ENCODE assay signal across 14 mouse cellular contexts in genomic region chr15:81832219-81832618, GRCm38 (mm10). TPM values are rescaled to one million over a fixed set of nuclear protein-coding genes. Genes with fewer than 3 reads are reported as not detected.
DNase-seq lines count a peak whose midpoint lies in the region; ATAC-seq and TF ChIP-seq lines count a peak whose summit lies in the region.
"Had no signal": no experiment of that assay in that cellular context is flagged by ENCODE, and none has a peak within 500 bp of the region (broad histone marks: within the 10 kb centered on the region; RNA-seq: fewer than 3 reads in every experiment).

No protein-coding gene starts in this region.

- peak; percentile 93 for DNase-seq in heart, adult 11 months
- DNase-seq in kidney, adult 2 months = peak; percentile 64
- DNase-seq in kidney, adult 18-20 months = no peak
- peak; percentile 72 for DNase-seq in midbrain, embryonic 11.5 days (ENCODE audit: low spot score, missing footprints)
- DNase-seq in adrenal gland, postnatal 25 days = no peak
- DNase-seq: thymus, postnatal 25 days had no signal

- H3K36me3 ChIP-seq in heart, embryonic 11.5 days (ENCODE audit: control insufficient read depth, insufficient read depth, low read length) = no peaks in the 10 kb centered on the region
- no peaks in the 10 kb centered on the region; the same call in 1 of the 2 replicates for H3K36me3 ChIP-seq in kidney, adult 2 months (ENCODE audit: control insufficient read depth, insufficient read depth, low read length)
- no peaks in the 10 kb centered on the region for H3K36me3 ChIP-seq in midbrain, embryonic 11.5 days (ENCODE audit: control insufficient read depth, insufficient read depth, low read length)
- 0 out of 2 replicates have a peak, but pooled peaks cover 10% of the 10 kb centered on the region for H3K36me3 ChIP-seq in midbrain, embryonic 15.5 days (replicated peaks)

- H3K27ac ChIP-seq in heart, embryonic 11.5 days (ENCODE audit: low read depth, low read length) = no peak overlapping the region
- no peak overlapping the region for H3K27ac ChIP-seq in kidney, adult 2 months (ENCODE audit: insufficient read depth, low read depth, low read length)
- H3K27ac ChIP-seq in midbrain, embryonic 11.5 days (ENCODE audit: low read depth, low read length) = no peak overlapping the region
- no peak overlapping the region for H3K27ac ChIP-seq in midbrain, embryonic 15.5 days
- H3K27ac ChIP-seq: embryonic facial prominence, embryonic 13.5 days; hindbrain, postnatal 0 days; limb, embryonic 13.5 days; stomach, postnatal 0 days had no signal

- no peaks in the 10 kb centered on the region for H3K9me3 ChIP-seq in heart, embryonic 11.5 days (replicated peaks; ENCODE audit: control insufficient read depth, low read length)
- H3K9me3 ChIP-seq in midbrain, embryonic 11.5 days (ENCODE audit: control insufficient read depth, low read length) = no peaks in the 10 kb centered on the region
- no peaks in the 10 kb centered on the region for H3K9me3 ChIP-seq in midbrain, embryonic 15.5 days
- H3K9me3 ChIP-seq: embryonic facial prominence, embryonic 13.5 days; limb, embryonic 13.5 days; midbrain, embryonic 10.5 days; neural tube, embryonic 13.5 days had no signal

- H3K4me3 ChIP-seq in heart, embryonic 11.5 days (ENCODE audit: low read depth, low read length) = no peak overlapping the region
- no peak overlapping the region for H3K4me3 ChIP-seq in kidney, adult 2 months (ENCODE audit: insufficient read depth, low read depth, low read length)
- H3K4me3 ChIP-seq in midbrain, embryonic 11.5 days (ENCODE audit: low read depth, low read length) = no peak overlapping the region
- no peak overlapping the region for H3K4me3 ChIP-seq in midbrain, embryonic 15.5 days
- H3K4me3 ChIP-seq: neural tube, embryonic 13.5 days had no signal

- no peak for TF ChIP-seq CTCF in kidney, adult 2 months (conservative IDR thresholded peaks at IDR 0.05; ENCODE audit: insufficient read depth, insufficient read length, low read depth, low read length)

- 81% methylated on average over 3 of the region's 3 CpGs for WGBS in heart, embryonic 11.5 days (ENCODE audit: insufficient replicate concordance)
- WGBS in kidney, adult 2 months = 73% methylated on average over 3 of the region's 3 CpGs
- WGBS in midbrain, embryonic 11.5 days = 96% methylated on average over 3 of the region's 3 CpGs
- 93% methylated on average over 3 of the region's 3 CpGs for WGBS in midbrain, embryonic 15.5 days

- no peak overlapping the region for H3K4me2 ChIP-seq in heart, embryonic 11.5 days
- no peak overlapping the region for H3K4me2 ChIP-seq in midbrain, embryonic 11.5 days
- no peak overlapping the region for H3K4me2 ChIP-seq in midbrain, embryonic 15.5 days

- no peak for TF ChIP-seq POLR2A in kidney, adult 2 months (IDR thresholded peaks at IDR 0.05; ENCODE audit: low read depth, low read length)

- ATAC-seq in heart, embryonic 11.5 days (replicated peaks; ENCODE audit: insufficient number of reproducible peaks, low FRiP score, low TSS enrichment) = no peak
- ATAC-seq in midbrain, embryonic 11.5 days (ENCODE audit: low FRiP score) = no peak
- ATAC-seq in midbrain, embryonic 15.5 days (replicated peaks) = no peak

- no peak overlapping the region for H3K9ac ChIP-seq in heart, embryonic 11.5 days (ENCODE audit: low read depth, low read length)
- no peak overlapping the region for H3K9ac ChIP-seq in midbrain, embryonic 11.5 days (ENCODE audit: low read length)
- H3K9ac ChIP-seq in midbrain, embryonic 15.5 days = no peak overlapping the region
- H3K9ac ChIP-seq: limb, embryonic 13.5 days had no signal

- no peaks in the 10 kb centered on the region for H3K27me3 ChIP-seq in heart, embryonic 11.5 days (ENCODE audit: control insufficient read depth, insufficient read depth, low read length)
- no peaks in the 10 kb centered on the region for H3K27me3 ChIP-seq in kidney, adult 2 months (replicated peaks; ENCODE audit: control insufficient read depth, insufficient read depth, low read length)
- no peaks in the 10 kb centered on the region for H3K27me3 ChIP-seq in midbrain, embryonic 11.5 days (ENCODE audit: control insufficient read depth, insufficient read depth, low read length)
- 0 out of 2 replicates have a peak, but pooled peaks cover 3% of the 10 kb centered on the region for H3K27me3 ChIP-seq in midbrain, embryonic 15.5 days (replicated peaks)
- H3K27me3 ChIP-seq: embryonic facial prominence, embryonic 13.5 days had no signal

- peaks cover 9% of the 10 kb centered on the region; the same call in 1 of the 2 replicates for H3K4me1 ChIP-seq in heart, embryonic 11.5 days (ENCODE audit: control insufficient read depth, insufficient read depth, low read length)
- H3K4me1 ChIP-seq in kidney, adult 2 months (ENCODE audit: control insufficient read depth, insufficient read depth, low read length) = peaks cover 34% of the 10 kb centered on the region
- H3K4me1 ChIP-seq in midbrain, embryonic 11.5 days (ENCODE audit: control insufficient read depth, insufficient read depth, low read length) = no peaks in the 10 kb centered on the region; the same call in 1 of the 2 replicates
- peaks cover 9% of the 10 kb centered on the region for H3K4me1 ChIP-seq in midbrain, embryonic 15.5 days

RNA-seq across cellular contexts. Expression of gene Tob2, which starts 26.4 kb away (rescaled TPM):
- 9.9 and 12.1 TPM in 2 replicates for polyA plus RNA-seq in heart, embryonic 11.5 days (2014; fragmentation: Nextera tagmentation; extraction: Ambion mirVana)
- 31.6 and 40.3 TPM in 2 replicates for polyA plus RNA-seq in kidney, adult 2 months (2012; rRNA removed)
- 10.4 and 12.9 TPM in 2 replicates for polyA plus RNA-seq in midbrain, embryonic 11.5 days (2014; fragmentation: Nextera tagmentation; extraction: Ambion mirVana)
- polyA plus RNA-seq in midbrain, embryonic 15.5 days (2015; fragmentation: Nextera tagmentation; extraction: Ambion mirVana) = 16.5 and 18.5 TPM in 2 replicates
- 72.3 and 86.1 TPM in 2 replicates for total RNA-seq in adrenal gland, postnatal 25 days (2021)

RNA-seq across cellular contexts. Expression of gene Tef, which starts 30.0 kb away (rescaled TPM):
- polyA plus RNA-seq in heart, embryonic 11.5 days (2014; fragmentation: Nextera tagmentation; extraction: Ambion mirVana) = 15.0 and 16.3 TPM in 2 replicates
- polyA plus RNA-seq in kidney, adult 2 months (2012; rRNA removed) = 121 and 131 TPM in 2 replicates
- 11.0 and 12.9 TPM in 2 replicates for polyA plus RNA-seq in midbrain, embryonic 11.5 days (2014; fragmentation: Nextera tagmentation; extraction: Ambion mirVana)
- polyA plus RNA-seq in midbrain, embryonic 15.5 days (2015; fragmentation: Nextera tagmentation; extraction: Ambion mirVana) = 24.0 and 25.2 TPM in 2 replicates
- total RNA-seq in adrenal gland, postnatal 25 days (2021) = 111 and 146 TPM in 2 replicates

RNA-seq across cellular contexts. Expression of gene Phf5a, which starts 39.5 kb away (rescaled TPM):
- 119 and 131 TPM in 2 replicates for polyA plus RNA-seq in heart, embryonic 11.5 days (2014; fragmentation: Nextera tagmentation; extraction: Ambion mirVana)
- 33.5 and 47.4 TPM in 2 replicates for polyA plus RNA-seq in kidney, adult 2 months (2012; rRNA removed)
- polyA plus RNA-seq in midbrain, embryonic 11.5 days (2014; fragmentation: Nextera tagmentation; extraction: Ambion mirVana) = 179 and 197 TPM in 2 replicates
- polyA plus RNA-seq in midbrain, embryonic 15.5 days (2015; fragmentation: Nextera tagmentation; extraction: Ambion mirVana) = 124 and 134 TPM in 2 replicates
- total RNA-seq in adrenal gland, postnatal 25 days (2021) = 53.8 and 58.7 TPM in 2 replicates

RNA-seq across cellular contexts. Expression of gene Aco2, which starts 39.9 kb away (rescaled TPM):
- 398 and 483 TPM in 2 replicates for polyA plus RNA-seq in heart, embryonic 11.5 days (2014; fragmentation: Nextera tagmentation; extraction: Ambion mirVana)
- polyA plus RNA-seq in kidney, adult 2 months (2012; rRNA removed) = 890 and 915 TPM in 2 replicates
- polyA plus RNA-seq in midbrain, embryonic 11.5 days (2014; fragmentation: Nextera tagmentation; extraction: Ambion mirVana) = 155 and 165 TPM in 2 replicates
- 265 and 271 TPM in 2 replicates for polyA plus RNA-seq in midbrain, embryonic 15.5 days (2015; fragmentation: Nextera tagmentation; extraction: Ambion mirVana)
- 641 and 903 TPM in 2 replicates for total RNA-seq in adrenal gland, postnatal 25 days (2021)

Comparison
In these comparisons a context has a peak if more than half of its experiments do, and no peak if none do; other contexts are left out.
1. DNase-seq: peak in heart, adult 11 months (single experiment), kidney, adult 2 months (single experiment) and midbrain, embryonic 11.5 days (single experiment); none in kidney, adult 18-20 months (single experiment) and adrenal gland, postnatal 25 days (single experiment).